Mouse (Mus musculus) left cerebral cortex, postnatal 36 days (tissue): ENCODE measurements around the gene Ctsll3. TPM values are rescaled to one million over a fixed set of nuclear protein-coding genes. Genes with fewer than 3 reads are reported as not detected.

ENCODE experiments used
- DNase-seq, 2 experiments: peaks; one replicate each; pipeline ENCODE4 v3.0.0; 2021 to 2022; ENCODE audit warnings: low spot score in 2 of 2, mixed read lengths in 1 of 2
- intact Hi-C: fragments of 180-260 bp; cut with DNase I; formaldehyde crosslinking; loops from one replicate; pipeline ENCODE4 v1.15.1; 2025
- total RNA-seq, 2 experiments: library from RNA; stranded (reverse); gene quantifications; 2 replicates each; pipeline ENCODE4 v1.2.3; 2021

Ctsll3 gene
- total RNA-seq, 2 experiments from 2014 or later: not detected

DNA sequence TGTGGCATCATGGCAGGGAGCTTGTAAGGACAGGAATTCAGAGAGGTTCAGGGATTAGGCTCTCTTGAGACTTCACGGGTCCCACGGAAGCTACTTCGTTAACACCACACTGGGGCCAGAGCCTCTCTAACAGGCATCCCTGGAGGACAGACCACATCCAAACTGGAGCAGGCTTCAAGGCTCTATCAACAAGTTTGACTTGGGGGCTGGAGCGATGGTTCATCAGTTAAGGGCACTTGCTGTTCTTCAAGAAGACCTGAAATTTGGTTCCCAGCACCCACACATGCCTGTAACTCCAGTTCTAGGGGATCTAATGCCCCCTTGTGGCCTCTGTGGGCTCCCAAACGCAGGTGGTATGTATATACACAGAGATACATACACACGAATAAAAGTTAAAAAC, 49.4 kb downstream of the Ctsll3 start:
- no peak for DNase-seq
- intact Hi-C loops: no loop called here

DNA sequence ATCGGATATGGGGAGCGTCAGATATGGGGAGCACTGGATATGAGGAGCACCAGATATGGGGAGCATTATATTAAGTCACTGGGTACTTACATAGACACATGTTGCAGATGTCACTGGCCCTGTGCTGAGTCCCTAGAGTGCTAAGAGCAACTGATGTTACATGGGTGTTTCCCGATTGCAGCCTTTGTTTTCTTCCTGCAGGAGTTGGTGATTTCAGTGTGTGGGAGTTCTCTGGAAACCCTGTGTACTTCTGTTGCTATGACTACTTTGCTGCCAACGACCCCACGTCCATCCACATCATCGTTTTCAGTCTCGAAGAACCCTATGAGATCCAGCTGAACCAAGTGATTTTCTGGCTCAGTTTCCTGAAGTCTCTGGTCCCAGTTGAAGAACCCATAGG, 51.7 kb downstream of the Ctsll3 start:
- intact Hi-C loops: no loop called here
- DNase-seq: no peak

DNA sequence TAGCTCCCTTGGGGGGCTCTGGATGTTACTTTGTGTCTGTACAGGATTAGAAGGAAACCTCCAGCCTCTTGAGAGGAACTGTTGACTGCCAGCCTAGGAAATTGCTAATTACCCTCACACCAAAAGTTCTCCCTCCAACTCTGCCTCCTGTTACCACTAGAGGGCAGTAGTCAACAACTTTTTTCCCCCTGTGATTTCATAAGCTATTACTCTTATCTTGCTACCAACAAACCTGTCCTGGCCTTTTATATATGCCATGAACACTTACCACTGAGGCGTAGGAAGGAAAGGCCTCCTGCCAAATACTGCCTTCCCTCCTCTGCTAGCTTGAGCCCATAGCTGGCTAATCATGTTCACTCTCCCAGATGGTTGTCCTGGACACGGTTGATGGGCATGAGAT, 54.1 kb downstream of the Ctsll3 start:
- no peak for DNase-seq
- intact Hi-C loops: loop anchor here (10.0 kb wide), 1 partner anchor 894 kb away; no protein-coding TSS in a partner anchor

Other genes with a start within 250 kb of the Ctsll3 start
- gene Dapk1, start 200.9 kb downstream of the Ctsll3 start, total RNA-seq: 100 to 1,000 TPM in 1 of 2 experiments, 10 to 100 TPM in 1; 75.8 to 114 TPM
- not detected for gene BC051665, start 16.5 kb downstream of the Ctsll3 start, total RNA-seq
- under 1 TPM; 0.22 to 0.48 TPM for gene 4930486L24Rik, start 61.6 kb upstream of the Ctsll3 start, total RNA-seq
- not detected for gene Gm49392, start 94.0 kb upstream of the Ctsll3 start, total RNA-seq
- gene Ctla2b, start 94.6 kb upstream of the Ctsll3 start, total RNA-seq: 1 to 10 TPM in 1 of 2 experiments, under 1 TPM in 1; 0.88 to 2.4 TPM
- not detected for gene Tpbpb, start 102.0 kb upstream of the Ctsll3 start, total RNA-seq
- gene Gm49393, start 132.7 kb upstream of the Ctsll3 start, total RNA-seq: not detected
- 1 to 10 TPM in 1 of 2 experiments, not detected in 1; 1.8 TPM for gene Gm49391, start 133.7 kb upstream of the Ctsll3 start, total RNA-seq
- gene Ctla2a, start 133.8 kb upstream of the Ctsll3 start, total RNA-seq: 10 to 100 TPM; 18.6 to 20.2 TPM
- gene Tpbpa, start 139.1 kb upstream of the Ctsll3 start, total RNA-seq: not detected
- gene Ctsj, start 203.1 kb upstream of the Ctsll3 start, total RNA-seq: not detected
- gene Ctsq, start 237.8 kb upstream of the Ctsll3 start, total RNA-seq: not detected